Mouse (Mus musculus): ENCODE data around the gene Dnajc27. TPM values are rescaled to one million over a fixed set of nuclear protein-coding genes. Genes with fewer than 3 reads are reported as not detected.

Dnajc27 gene
- polyA plus RNA-seq, 1 experiment, result 4.0 TPM

DNA sequence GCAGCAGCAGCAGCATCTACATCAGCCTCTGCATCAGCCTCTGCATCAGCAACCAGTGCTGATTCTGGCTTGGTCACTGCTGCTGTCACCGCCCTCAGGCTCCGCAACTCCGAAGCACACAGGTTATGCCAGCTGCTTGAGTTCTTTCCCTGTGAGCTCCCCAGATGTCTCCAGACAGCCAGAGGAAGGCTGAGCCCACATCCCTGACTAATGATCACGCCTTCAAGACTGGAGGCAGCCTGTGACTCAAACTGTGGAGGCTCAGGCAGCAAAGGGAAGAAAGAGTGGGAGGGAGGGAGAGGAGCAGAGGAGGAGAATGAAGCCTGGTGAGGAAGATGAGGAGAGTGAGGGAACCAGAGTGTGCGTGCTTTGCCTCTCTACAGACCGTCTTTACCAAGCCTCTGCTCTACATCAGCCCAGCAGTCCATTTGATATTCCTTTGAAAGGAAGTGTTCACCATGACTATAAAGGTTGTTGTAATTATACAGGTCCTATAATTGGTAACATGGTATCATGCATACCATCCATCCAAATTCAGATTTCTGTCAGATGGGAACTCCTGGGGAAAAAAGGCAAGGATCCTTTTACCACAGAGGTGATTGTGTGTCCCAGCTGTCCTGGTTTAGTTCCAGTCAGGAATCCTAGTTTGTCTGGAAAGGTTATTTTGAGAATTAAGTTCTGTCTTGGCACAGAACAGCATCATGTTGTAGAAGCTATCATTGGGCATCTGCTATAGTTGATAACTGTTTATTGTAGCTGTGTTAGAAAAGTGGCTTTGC, 15.5 kb upstream of the Dnajc27 start:
- Histone ChIP-seq H3K79me3 (ENCODE audit: low read depth) (no peaks in the 10 kb centered on the region), H3K4me3 (ENCODE audit: insufficient read depth, poor library complexity, severe bottlenecking) (no peak overlapping the region), H3K79me2 (ENCODE audit: control insufficient read depth, insufficient read depth) (no peaks in the 10 kb centered on the region), H3ac (ENCODE audit: control insufficient read depth, insufficient read length, low read depth) (no peak overlapping the region), H3K27me3 (ENCODE audit: control insufficient read depth, insufficient read depth, insufficient read length) (peaks cover 6% of the 10 kb centered on the region), H3K36me3 (ENCODE audit: control insufficient read depth, insufficient read depth) (no peaks in the 10 kb centered on the region)
- TF ChIP-seq MYOG (IDR thresholded peaks at IDR 0.05; ENCODE audit: control insufficient read depth, extremely low read depth, insufficient read length) (no peak), MYOD1 (IDR thresholded peaks at IDR 0.05; ENCODE audit: control insufficient read depth, insufficient read length, low read depth) (no peak), FOSL1 (IDR thresholded peaks at IDR 0.05; ENCODE audit: insufficient read depth, low read length, poor library complexity, severe bottlenecking) (no peak), MAX (IDR thresholded peaks at IDR 0.05) (no peak), USF1 (IDR thresholded peaks at IDR 0.05; ENCODE audit: low read depth) (no peak), CTCF (IDR thresholded peaks at IDR 0.05; ENCODE audit: control insufficient read depth, insufficient read depth, insufficient read length) (no peak), CEBPB (IDR thresholded peaks at IDR 0.05; ENCODE audit: low read depth) (no peak)

DNA sequence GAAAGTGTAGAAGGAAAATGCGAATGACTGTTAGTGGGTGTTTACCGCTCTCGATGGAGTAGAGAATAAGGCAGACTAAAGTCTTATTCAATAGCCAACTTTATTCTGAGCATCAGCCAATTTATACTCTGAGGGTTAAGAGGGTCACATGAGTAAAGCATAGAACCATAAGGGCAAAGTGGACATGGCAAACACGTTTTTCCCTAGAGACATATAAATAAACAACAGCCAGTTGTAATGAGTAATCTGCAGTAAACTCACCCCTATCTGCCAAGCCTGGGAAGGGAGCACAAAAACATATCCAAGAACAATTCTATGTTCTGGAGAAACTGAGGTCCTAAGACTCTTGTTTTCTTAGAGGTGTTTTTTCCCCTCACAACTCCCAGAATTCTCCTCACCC, 13.8 kb upstream of the Dnajc27 start:
- no peaks in the 10 kb centered on the region for H3K79me2 ChIP-seq (ENCODE audit: control insufficient read depth, insufficient read depth)
- TF ChIP-seq CTCF (IDR thresholded peaks at IDR 0.05; ENCODE audit: control insufficient read depth, insufficient read depth, insufficient read length), result no peak
- no peak for TF ChIP-seq USF1 (IDR thresholded peaks at IDR 0.05; ENCODE audit: low read depth)
- no peak for TF ChIP-seq MYOD1 (IDR thresholded peaks at IDR 0.05; ENCODE audit: control insufficient read depth, insufficient read length, low read depth)
- no peak for TF ChIP-seq CEBPB (IDR thresholded peaks at IDR 0.05; ENCODE audit: low read depth)
- no peak for TF ChIP-seq MYOG (IDR thresholded peaks at IDR 0.05; ENCODE audit: control insufficient read depth, extremely low read depth, insufficient read length)
- TF ChIP-seq MAX (IDR thresholded peaks at IDR 0.05), result no peak
- no peak for TF ChIP-seq FOSL1 (IDR thresholded peaks at IDR 0.05; ENCODE audit: insufficient read depth, low read length, poor library complexity, severe bottlenecking)
- no peaks in the 10 kb centered on the region for H3K79me3 ChIP-seq (ENCODE audit: low read depth)
- no peaks in the 10 kb centered on the region for H3K36me3 ChIP-seq (ENCODE audit: control insufficient read depth, insufficient read depth)
- H3ac ChIP-seq (ENCODE audit: control insufficient read depth, insufficient read length, low read depth), result no peak overlapping the region
- peaks cover 6% of the 10 kb centered on the region for H3K27me3 ChIP-seq (ENCODE audit: control insufficient read depth, insufficient read depth, insufficient read length)
- H3K4me3 ChIP-seq (ENCODE audit: insufficient read depth, poor library complexity, severe bottlenecking), result no peak overlapping the region

DNA sequence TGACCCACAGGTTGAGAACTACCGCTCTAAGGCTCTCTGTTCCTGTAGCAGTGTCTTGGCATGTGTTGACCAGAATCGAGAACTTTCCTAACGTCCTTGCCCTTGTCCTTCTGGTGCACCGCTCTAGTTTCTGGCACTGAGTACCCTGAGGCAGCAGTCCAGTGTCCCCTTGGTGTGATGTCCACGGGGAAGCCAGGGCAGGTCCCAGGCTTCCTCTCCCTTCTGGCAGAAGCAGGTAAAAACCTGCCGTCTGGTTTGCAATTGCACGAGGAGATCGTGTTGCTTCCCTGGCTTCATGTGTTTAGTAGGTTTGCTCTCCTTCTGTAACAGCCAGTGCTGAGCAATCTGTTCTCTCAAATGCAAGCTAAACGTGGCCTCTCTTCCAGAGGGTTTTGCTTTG, 10.7 kb upstream of the Dnajc27 start:
- TF ChIP-seq FOSL1 (IDR thresholded peaks at IDR 0.05; ENCODE audit: insufficient read depth, low read length, poor library complexity, severe bottlenecking) (no peak), CTCF (IDR thresholded peaks at IDR 0.05; ENCODE audit: control insufficient read depth, insufficient read depth, insufficient read length) (no peak), MAX (IDR thresholded peaks at IDR 0.05) (no peak)
- H3K27me3 ChIP-seq (ENCODE audit: control insufficient read depth, insufficient read depth, insufficient read length), result peaks cover 10% of the 10 kb centered on the region
- H3ac ChIP-seq (ENCODE audit: control insufficient read depth, insufficient read length, low read depth), result no peak overlapping the region
- no peaks in the 10 kb centered on the region for H3K36me3 ChIP-seq (ENCODE audit: control insufficient read depth, insufficient read depth)
- no peaks in the 10 kb centered on the region for H3K79me2 ChIP-seq (ENCODE audit: control insufficient read depth, insufficient read depth)
- H3K4me3 ChIP-seq (ENCODE audit: insufficient read depth, poor library complexity, severe bottlenecking), result no peak overlapping the region
- H3K79me3 ChIP-seq (ENCODE audit: low read depth), result no peaks in the 10 kb centered on the region

DNA sequence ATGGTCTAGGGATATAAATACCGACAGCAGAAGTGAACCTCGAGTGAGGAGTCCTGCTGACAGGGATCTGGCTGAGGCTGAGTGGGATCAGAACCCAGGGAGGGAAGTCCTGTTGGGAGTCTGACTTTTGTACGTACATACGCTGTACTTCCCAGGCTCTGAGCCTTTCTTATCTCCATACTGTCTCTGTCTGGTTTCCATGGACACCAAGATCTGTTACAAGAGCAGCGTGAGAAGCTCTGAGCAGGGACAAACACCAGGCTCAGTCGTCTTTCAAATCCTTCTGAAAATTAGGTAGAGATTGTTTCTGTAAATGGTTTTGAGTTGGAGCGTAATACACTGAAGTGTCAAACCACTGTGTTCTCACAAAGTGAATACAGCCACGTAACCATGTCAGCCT, 7.0 kb upstream of the Dnajc27 start:
- Histone ChIP-seq H3K4me3 (ENCODE audit: insufficient read depth, poor library complexity, severe bottlenecking) (no peak overlapping the region), H3K79me3 (ENCODE audit: low read depth) (no peaks in the 10 kb centered on the region), H3K27me3 (ENCODE audit: control insufficient read depth, insufficient read depth, insufficient read length) (peaks cover 7% of the 10 kb centered on the region), H3K36me3 (ENCODE audit: control insufficient read depth, insufficient read depth) (no peaks in the 10 kb centered on the region), H3K79me2 (ENCODE audit: control insufficient read depth, insufficient read depth) (no peaks in the 10 kb centered on the region), H3ac (ENCODE audit: control insufficient read depth, insufficient read length, low read depth) (no peak overlapping the region)
- no peak for TF ChIP-seq CEBPB (IDR thresholded peaks at IDR 0.05; ENCODE audit: low read depth)
- TF ChIP-seq CTCF (IDR thresholded peaks at IDR 0.05; ENCODE audit: control insufficient read depth, insufficient read depth, insufficient read length), result no peak
- no peak for TF ChIP-seq MAX (IDR thresholded peaks at IDR 0.05)
- TF ChIP-seq MYOG (IDR thresholded peaks at IDR 0.05; ENCODE audit: control insufficient read depth, extremely low read depth, insufficient read length), result no peak

DNA sequence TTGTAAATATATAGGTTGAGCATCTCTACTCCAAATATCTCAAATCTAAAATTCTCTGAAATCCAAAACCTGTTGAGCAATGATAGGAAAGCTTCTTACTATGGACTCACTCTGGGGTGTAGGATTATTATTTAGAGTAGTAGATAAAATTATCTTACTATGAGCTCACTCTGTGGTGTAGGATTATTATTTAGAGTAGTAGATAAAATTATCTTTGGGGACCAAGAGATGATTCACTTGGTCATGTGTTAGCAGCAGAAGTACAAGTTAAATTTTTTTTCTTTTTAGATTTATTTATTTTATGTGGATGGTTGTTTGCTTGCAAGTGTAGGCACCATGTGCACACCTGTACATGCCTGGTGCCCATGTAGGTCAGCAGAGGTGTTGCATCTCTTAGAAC, 6.0 kb upstream of the Dnajc27 start:
- TF ChIP-seq MYOD1 (IDR thresholded peaks at IDR 0.05; ENCODE audit: control insufficient read depth, insufficient read length, low read depth), result no peak
- no peak for TF ChIP-seq MAX (IDR thresholded peaks at IDR 0.05)
- Histone ChIP-seq H3K36me3 (ENCODE audit: control insufficient read depth, insufficient read depth) (no peaks in the 10 kb centered on the region), H3ac (ENCODE audit: control insufficient read depth, insufficient read length, low read depth) (no peak overlapping the region), H3K79me3 (ENCODE audit: low read depth) (no peaks in the 10 kb centered on the region), H3K79me2 (ENCODE audit: control insufficient read depth, insufficient read depth) (no peaks in the 10 kb centered on the region), H3K27me3 (ENCODE audit: control insufficient read depth, insufficient read depth, insufficient read length) (peaks cover 7% of the 10 kb centered on the region), H3K4me3 (ENCODE audit: insufficient read depth, poor library complexity, severe bottlenecking) (no peak overlapping the region)

DNA sequence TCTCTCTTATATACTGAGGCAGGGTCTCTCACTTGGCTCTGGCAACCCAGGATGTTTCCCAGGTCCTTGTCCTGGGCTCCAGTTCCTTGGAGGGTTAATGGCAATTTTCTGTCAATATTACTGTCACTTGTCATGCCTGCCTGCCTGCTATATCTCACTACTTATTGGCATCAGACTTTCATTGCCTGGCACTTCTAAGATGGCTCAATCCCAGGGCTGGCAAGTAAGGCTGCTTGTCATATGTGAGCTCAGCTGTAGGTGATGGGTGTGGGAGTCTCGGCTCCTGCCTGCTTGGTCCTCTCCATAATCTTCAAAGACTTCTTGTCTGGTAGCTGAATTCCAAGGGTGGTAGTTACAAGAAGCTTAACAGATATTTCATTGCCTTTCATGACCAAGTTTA, 4.3 kb upstream of the Dnajc27 start:
- TF ChIP-seq MAX (IDR thresholded peaks at IDR 0.05), result no peak
- no peak for TF ChIP-seq CEBPB (IDR thresholded peaks at IDR 0.05; ENCODE audit: low read depth)
- TF ChIP-seq MYOG (IDR thresholded peaks at IDR 0.05; ENCODE audit: control insufficient read depth, extremely low read depth, insufficient read length), result no peak
- no peak for TF ChIP-seq USF1 (IDR thresholded peaks at IDR 0.05; ENCODE audit: low read depth)
- no peak for TF ChIP-seq CTCF (IDR thresholded peaks at IDR 0.05; ENCODE audit: control insufficient read depth, insufficient read depth, insufficient read length)
- no peak for TF ChIP-seq MYOD1 (IDR thresholded peaks at IDR 0.05; ENCODE audit: control insufficient read depth, insufficient read length, low read depth)
- TF ChIP-seq FOSL1 (IDR thresholded peaks at IDR 0.05; ENCODE audit: insufficient read depth, low read length, poor library complexity, severe bottlenecking), result no peak
- Histone ChIP-seq H3K79me2 (ENCODE audit: control insufficient read depth, insufficient read depth) (peaks cover 2% of the 10 kb centered on the region), H3K27me3 (ENCODE audit: control insufficient read depth, insufficient read depth, insufficient read length) (peaks cover 7% of the 10 kb centered on the region), H3K36me3 (ENCODE audit: control insufficient read depth, insufficient read depth) (no peaks in the 10 kb centered on the region), H3K79me3 (ENCODE audit: low read depth) (no peaks in the 10 kb centered on the region), H3ac (ENCODE audit: control insufficient read depth, insufficient read length, low read depth) (no peak overlapping the region), H3K4me3 (ENCODE audit: insufficient read depth, poor library complexity, severe bottlenecking) (no peak overlapping the region)
